Mouse (Mus musculus): ENCODE measurements around the gene Cc2d1b.

Gene Cc2d1b

GRCm38 (mm10) chr4:108619587-108620341, at the start of gene Cc2d1b:
Cc2d1b (plus strand) TSS chr4:108619940.
- DNase-seq, result peak; percentile 93 to 95

GRCm38 (mm10) chr4:108572644-108573043, 47.1 kb upstream of the Cc2d1b start:
- no peak for DNase-seq

- DNase-seq, result peak; percentile 96 to 98
Observed at GRCm38 (mm10) chr4:108578840-108579742, 40.6 kb upstream of the Cc2d1b start, which contains the start of the genes Prpf38a and Orc1. Prpf38a (minus strand) TSS chr4:108579336. Orc1 (plus strand) TSS chr4:108579423.

GRCm38 (mm10) chr4:108579743-108580411, 39.9 kb upstream of the Cc2d1b start:
- DNase-seq, result no peak

- no peak for DNase-seq
Observed at GRCm38 (mm10) chr4:108593376-108593775, 26.4 kb upstream of the Cc2d1b start.

GRCm38 (mm10) chr4:108595785-108596184, 24.0 kb upstream of the Cc2d1b start:
- DNase-seq, result no peak

- no peak for DNase-seq
Observed at GRCm38 (mm10) chr4:108598306-108598705, 21.4 kb upstream of the Cc2d1b start.

GRCm38 (mm10) chr4:108601870-108602269, 17.9 kb upstream of the Cc2d1b start:
- DNase-seq, result no peak

GRCm38 (mm10) chr4:108608651-108609050, 11.1 kb upstream of the Cc2d1b start:
- DNase-seq, result no peak

GRCm38 (mm10) chr4:108610935-108611334, 8.8 kb upstream of the Cc2d1b start:
- no peak for DNase-seq

GRCm38 (mm10) chr4:108618586-108618985, 1.2 kb upstream of the Cc2d1b start:
- DNase-seq, result no peak

GRCm38 (mm10) chr4:108619165-108619564, 575 bp upstream of the Cc2d1b start:
- DNase-seq, result no peak

GRCm38 (mm10) chr4:108620536-108620935, 796 bp downstream of the Cc2d1b start:
- no peak for DNase-seq

GRCm38 (mm10) chr4:108621504-108621903, 1.8 kb downstream of the Cc2d1b start:
- DNase-seq, result no peak

- no peak for DNase-seq
Observed at GRCm38 (mm10) chr4:108627066-108627465, 7.3 kb downstream of the Cc2d1b start.

- no peak for DNase-seq
Observed at GRCm38 (mm10) chr4:108629363-108629880, 9.7 kb downstream of the Cc2d1b start.

- DNase-seq, result no peak
Observed at GRCm38 (mm10) chr4:108630096-108630495, 10.4 kb downstream of the Cc2d1b start.

- DNase-seq, result no peak
Observed at GRCm38 (mm10) chr4:108631616-108632015, 11.9 kb downstream of the Cc2d1b start.

GRCm38 (mm10) chr4:108633703-108634102, 14.0 kb downstream of the Cc2d1b start:
- DNase-seq, result no peak

- DNase-seq, result no peak
Observed at GRCm38 (mm10) chr4:108634696-108635095, 15.0 kb downstream of the Cc2d1b start.

- DNase-seq, result no peak
Observed at GRCm38 (mm10) chr4:108635101-108635500, 15.4 kb downstream of the Cc2d1b start.

GRCm38 (mm10) chr4:108637721-108638120, 18.0 kb downstream of the Cc2d1b start:
- DNase-seq, result no peak

- no peak for DNase-seq
Observed at GRCm38 (mm10) chr4:108638752-108639151, 19.0 kb downstream of the Cc2d1b start.

Measured in kidney, adult 8-10 months (tissue).